Mouse (Mus musculus) CH12.LX (cell line): ENCODE data around the gene Rab5if. TPM values are rescaled to one million over a fixed set of nuclear protein-coding genes. Genes with fewer than 3 reads are reported as not detected.

Experiments used
- DNase-seq: peaks from one replicate; pipeline ENCODE4 v3.0.0-alpha.2; 2013; ENCODE audit errors: extremely low read depth
- H3K27ac ChIP-seq: 2 replicates; pipeline ENCODE4 v1.5.1; 2012; ENCODE audit warnings: low read depth, mild to moderate bottlenecking, control low read depth, moderate library complexity; ENCODE audit not compliant: insufficient read depth
- H3K27me3 ChIP-seq: replicated peaks from 2 replicates; pipeline ENCODE3; 2012; ENCODE audit warnings: inconsistent platforms
- H3K36me3 ChIP-seq, 2 experiments: replicated peaks in 1 of 2; 2 replicates each; pipeline versions ENCODE3 to v1.6.1; 2012; ENCODE audit warnings: inconsistent platforms in 1 of 2, low read length in 1 of 2, mild to moderate bottlenecking in 1 of 2, mixed read lengths in 1 of 2, moderate library complexity in 1 of 2; ENCODE audit not compliant: control insufficient read depth in 1 of 2, insufficient read depth in 1 of 2
- H3K4me1 ChIP-seq, 2 experiments: 2 replicates each; pipeline ENCODE4 v1.6.1; 2012; ENCODE audit warnings: inconsistent platforms in 1 of 2, moderate library complexity in 1 of 2; ENCODE audit not compliant: insufficient read depth in 2 of 2, control insufficient read depth in 1 of 2
- H3K4me2 ChIP-seq: 2 replicates; pipeline ENCODE4 v1.6.1; 2012; ENCODE audit warnings: low read depth, mild to moderate bottlenecking, control low read depth; ENCODE audit not compliant: poor library complexity, insufficient read depth, severe bottlenecking
- H3K4me3 ChIP-seq, 3 experiments: fragments of 150-350 bp in 1 of 3; sonication (generic) in 1 of 3; replicated peaks in 1 of 3; 2 replicates each; pipeline versions ENCODE3 to v1.5.1; 2011 to 2012; ENCODE audit warnings: low read depth in 2 of 3, low read length in 2 of 3, mild to moderate bottlenecking in 2 of 3, moderate library complexity in 2 of 3, control low read depth in 1 of 3, improper control_type of control experiment in 1 of 3, inconsistent platforms in 1 of 3, mixed read lengths in 1 of 3; ENCODE audit not compliant: poor library complexity in 1 of 3
- H3K79me2 ChIP-seq: replicated peaks from 2 replicates; pipeline ENCODE4 v1.6.1; 2012; ENCODE audit warnings: mild to moderate bottlenecking, moderate library complexity; ENCODE audit not compliant: control insufficient read depth, poor library complexity, insufficient read depth, severe bottlenecking; ENCODE audit errors: extremely low read depth
- H3K9ac ChIP-seq: 2 replicates; pipeline ENCODE4 v1.6.1; 2012; ENCODE audit warnings: low read depth, mild to moderate bottlenecking, control low read depth, moderate library complexity; ENCODE audit not compliant: insufficient read depth
- H3K9me3 ChIP-seq: replicated peaks from 2 replicates; pipeline ENCODE3; 2012; ENCODE audit warnings: low read length, inconsistent platforms, mixed read lengths
- BHLHE40 ChIP-seq: IDR thresholded peaks from 2 replicates; pipeline ENCODE4 v1.6.1; 2011; ENCODE audit warnings: mild to moderate bottlenecking, low read depth, low read length, improper control_type of control experiment
- CHD1 ChIP-seq: IDR thresholded peaks from 2 replicates; pipeline ENCODE4 v1.6.1; 2012; ENCODE audit warnings: low read depth, low read length, improper control_type of control experiment, inconsistent platforms
- CHD2 ChIP-seq: IDR thresholded peaks from 2 replicates; pipeline ENCODE4 v1.6.1; 2011; ENCODE audit warnings: low read length, improper control_type of control experiment
- CTCF ChIP-seq, 2 experiments: IDR thresholded peaks in 1 of 2; conservative IDR thresholded peaks in 1 of 2; 2 replicates each; pipeline ENCODE4 v1.5.1; 2011 to 2012; ENCODE audit warnings: low read depth in 2 of 2, low read length in 2 of 2, improper control_type of control experiment in 1 of 2, inconsistent platforms in 1 of 2, mild to moderate bottlenecking in 1 of 2, moderate library complexity in 1 of 2
- E2F4 ChIP-seq: IDR thresholded peaks from 2 replicates; pipeline ENCODE4 v1.6.1; 2011; ENCODE audit warnings: low read depth, low read length, improper control_type of control experiment; ENCODE audit not compliant: insufficient replicate concordance
- ELF1 ChIP-seq: IDR thresholded peaks from 2 replicates; pipeline ENCODE4 v1.6.1; 2014; ENCODE audit warnings: low read depth, mild to moderate bottlenecking, inconsistent platforms, low read length, improper control_type of control experiment
- EP300 ChIP-seq: IDR thresholded peaks from 2 replicates; pipeline ENCODE4 v1.6.1; 2011; ENCODE audit warnings: low read length, improper control_type of control experiment
- ETS1 ChIP-seq: conservative IDR thresholded peaks from 2 replicates; pipeline ENCODE4 v1.6.1; 2012; ENCODE audit warnings: low read depth, mild to moderate bottlenecking, inconsistent platforms, low read length, improper control_type of control experiment, moderate library complexity
- GABPA ChIP-seq: IDR thresholded peaks from 2 replicates; pipeline ENCODE4 v1.6.1; 2012; ENCODE audit warnings: low read depth, low read length, improper control_type of control experiment, inconsistent platforms; ENCODE audit not compliant: insufficient replicate concordance
- HCFC1 ChIP-seq: IDR thresholded peaks from 2 replicates; pipeline ENCODE4 v1.6.1; 2012; ENCODE audit warnings: low read depth, mild to moderate bottlenecking, inconsistent platforms, low read length, improper control_type of control experiment
- IRF4 ChIP-seq: IDR thresholded peaks from 2 replicates; pipeline ENCODE4 v1.6.1; 2014; ENCODE audit warnings: low read depth, mild to moderate bottlenecking, inconsistent platforms, low read length, improper control_type of control experiment
- JUN ChIP-seq: IDR thresholded peaks from 2 replicates; pipeline ENCODE4 v1.6.1; 2011; ENCODE audit warnings: low read depth, mild to moderate bottlenecking, low read length, improper control_type of control experiment, moderate library complexity; ENCODE audit not compliant: insufficient read depth
- JUND ChIP-seq: conservative IDR thresholded peaks from 2 replicates; pipeline ENCODE4 v1.6.1; 2011; ENCODE audit warnings: low read depth, low read length, improper control_type of control experiment
- KAT2A ChIP-seq: IDR thresholded peaks from 2 replicates; pipeline ENCODE4 v1.6.1; 2012; ENCODE audit warnings: low read length, improper control_type of control experiment, inconsistent platforms; ENCODE audit not compliant: insufficient replicate concordance
- MAFK ChIP-seq: IDR thresholded peaks from 2 replicates; pipeline ENCODE4 v1.6.1; 2011; ENCODE audit warnings: low read length, improper control_type of control experiment; ENCODE audit not compliant: insufficient replicate concordance
- MAX ChIP-seq: IDR thresholded peaks from 2 replicates; pipeline ENCODE4 v1.6.1; 2011; ENCODE audit warnings: low read length, improper control_type of control experiment
- MAZ ChIP-seq: IDR thresholded peaks from 2 replicates; pipeline ENCODE4 v1.6.1; 2012; ENCODE audit warnings: low read depth, mild to moderate bottlenecking, inconsistent platforms, low read length, improper control_type of control experiment, moderate library complexity
- MEF2A ChIP-seq: IDR thresholded peaks from 2 replicates; pipeline ENCODE4 v1.6.1; 2014; ENCODE audit warnings: low read depth, mild to moderate bottlenecking, inconsistent platforms, low read length, improper control_type of control experiment, borderline replicate concordance
- MXI1 ChIP-seq: IDR thresholded peaks from 2 replicates; pipeline ENCODE4 v1.6.1; 2011; ENCODE audit warnings: mild to moderate bottlenecking, low read depth, low read length, improper control_type of control experiment
- MYC ChIP-seq: IDR thresholded peaks from 2 replicates; pipeline ENCODE4 v1.6.1; 2011; ENCODE audit warnings: low read depth, mild to moderate bottlenecking, improper control_type of control experiment, low read length
- NELFE ChIP-seq: IDR thresholded peaks from 2 replicates; pipeline ENCODE4 v1.6.1; 2011; ENCODE audit warnings: low read depth, low read length, improper control_type of control experiment
- NRF1 ChIP-seq: IDR thresholded peaks from 2 replicates; pipeline ENCODE4 v1.6.1; 2014; ENCODE audit warnings: low read depth, mild to moderate bottlenecking, inconsistent platforms, low read length, improper control_type of control experiment, moderate library complexity
- PAX5 ChIP-seq: IDR thresholded peaks from 2 replicates; pipeline ENCODE4 v1.6.1; 2012; ENCODE audit warnings: low read length, inconsistent platforms, mixed read lengths
- POLR2A ChIP-seq: IDR thresholded peaks from 2 replicates; pipeline ENCODE4 v1.6.1; 2011; ENCODE audit warnings: low read depth, mild to moderate bottlenecking, improper control_type of control experiment, low read length
- POLR2AphosphoS2 ChIP-seq: IDR thresholded peaks from 2 replicates; pipeline ENCODE4 v1.6.1; 2011; ENCODE audit warnings: low read depth, low read length, improper control_type of control experiment
- RAD21 ChIP-seq: IDR thresholded peaks from 2 replicates; pipeline ENCODE4 v1.6.1; 2011; ENCODE audit warnings: low read depth, mild to moderate bottlenecking, low read length, improper control_type of control experiment, moderate library complexity
- RCOR1 ChIP-seq: conservative IDR thresholded peaks from 2 replicates; pipeline ENCODE4 v1.6.1; 2012; ENCODE audit warnings: low read depth, mild to moderate bottlenecking, inconsistent platforms, low read length, improper control_type of control experiment
- SIN3A ChIP-seq: IDR thresholded peaks from 2 replicates; pipeline ENCODE4 v1.6.1; 2012; ENCODE audit warnings: low read length, improper control_type of control experiment, inconsistent platforms
- SMC3 ChIP-seq: IDR thresholded peaks from 2 replicates; pipeline ENCODE4 v1.6.1; 2011; ENCODE audit warnings: low read depth, low read length, improper control_type of control experiment
- TBP ChIP-seq: conservative IDR thresholded peaks from 2 replicates; pipeline ENCODE4 v1.6.1; 2011; ENCODE audit warnings: low read depth, low read length, improper control_type of control experiment
- TCF12 ChIP-seq: IDR thresholded peaks from 2 replicates; pipeline ENCODE4 v1.6.1; 2014; ENCODE audit warnings: low read depth, mild to moderate bottlenecking, inconsistent platforms, low read length, improper control_type of control experiment
- UBTF ChIP-seq: IDR thresholded peaks from 2 replicates; pipeline ENCODE4 v1.6.1; 2012; ENCODE audit warnings: low read depth, mild to moderate bottlenecking, inconsistent platforms, low read length, improper control_type of control experiment, moderate library complexity
- USF1 ChIP-seq: IDR thresholded peaks from 2 replicates; pipeline ENCODE4 v1.6.1; 2014; ENCODE audit warnings: low read depth, mild to moderate bottlenecking, inconsistent platforms, low read length, improper control_type of control experiment
- USF2 ChIP-seq: conservative IDR thresholded peaks from 2 replicates; pipeline ENCODE4 v1.6.1; 2011; ENCODE audit warnings: low read depth, low read length, improper control_type of control experiment
- ZC3H11A ChIP-seq: IDR thresholded peaks from 2 replicates; pipeline ENCODE4 v1.6.1; 2012; ENCODE audit warnings: low read depth, mild to moderate bottlenecking, inconsistent platforms, low read length, improper control_type of control experiment
- ZKSCAN1 ChIP-seq: IDR thresholded peaks from 2 replicates; pipeline ENCODE4 v1.6.1; 2012; ENCODE audit warnings: low read depth, inconsistent platforms, low read length, improper control_type of control experiment, borderline replicate concordance
- ZMIZ1 ChIP-seq: IDR thresholded peaks from 2 replicates; pipeline ENCODE4 v1.6.1; 2012; ENCODE audit warnings: low read depth, mild to moderate bottlenecking, inconsistent platforms, low read length, improper control_type of control experiment
- ZNF384 ChIP-seq: IDR thresholded peaks from 2 replicates; pipeline ENCODE4 v1.6.1; 2012; ENCODE audit warnings: low read depth, low read length, improper control_type of control experiment, inconsistent platforms
- dilution Hi-C: fragments of 300-500 bp; cut with MboI; formaldehyde crosslinking; loops from 2 replicates; pipeline ENCODE4 v1.14.3; 2020; ENCODE audit warnings: low sequenced_read_pairs; ENCODE audit not compliant: extremely low pct_unique_long_range_greater_than_20kb, extremely low pct_ligation_motif_present
- in situ Hi-C: fragments of 300-500 bp; cut with MboI; formaldehyde crosslinking; loops from 3 replicates; pipeline ENCODE4 v1.14.3; 2019; ENCODE audit warnings: low sequenced_read_pairs, low pct_ligation_motif_present, low pct_unique_long_range_greater_than_20kb, mixed read lengths
- polyA plus RNA-seq: library from polyadenylated mRNA; unstranded; fragments of >175 nt; gene quantifications from 2 replicates; pipeline ENCODE4 v1.2.1, GENCODE M21; 2012; ENCODE audit warnings: low read depth; ENCODE audit not compliant: insufficient read length
- total RNA-seq, 2 experiments: library from RNA; depleted of rRNA; stranded (reverse); fragments of 300-350 nt in 1 of 2; fragments of >200 nt in 1 of 2; gene quantifications; 2 replicates each; pipeline ENCODE4 v1.2.3; 2012 to 2014

The Rab5if gene
- total and polyA plus RNA-seq, 3 experiments: 111 to 205 (median 186) TPM

DNA sequence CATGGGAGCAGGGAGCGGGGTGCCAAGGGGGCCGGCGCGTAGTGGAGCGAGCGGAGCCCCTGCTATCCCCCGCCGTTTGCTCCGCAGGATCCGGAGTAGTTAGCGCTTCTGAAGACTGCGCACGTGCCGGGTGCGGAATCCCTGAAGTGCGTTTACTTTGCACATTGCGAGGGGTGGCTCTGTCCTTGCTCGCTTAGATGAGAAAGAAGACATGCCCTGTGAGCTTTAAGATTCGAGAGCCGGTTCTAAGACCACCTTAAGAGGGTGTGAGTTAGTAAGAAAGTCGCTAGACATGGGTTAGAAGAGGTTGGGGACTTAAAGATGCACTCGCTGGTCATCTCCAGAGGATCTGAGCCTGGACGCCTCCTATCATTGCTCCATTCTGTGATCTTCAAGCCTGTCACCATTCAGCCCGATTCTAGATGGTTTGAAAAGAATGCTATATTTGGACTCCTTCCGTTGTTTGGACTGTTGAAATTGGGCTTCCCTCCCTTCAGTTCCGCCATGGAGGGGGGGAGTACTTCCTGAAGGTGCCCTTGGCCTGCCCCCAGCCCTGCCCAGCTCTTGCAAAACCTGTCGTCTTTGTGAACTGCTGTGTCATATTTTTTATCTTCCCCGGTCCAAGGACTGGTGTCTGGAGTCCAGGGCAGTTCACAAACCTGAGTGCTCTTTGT lies 696 bp downstream of the Rab5if start:
- peaks cover 47% of the 10 kb centered on the region for H3K79me2 ChIP-seq
- H3K36me3 ChIP-seq: peaks cover 19 to 44% of the 10 kb centered on the region in 2 experiments
- no peaks in the 10 kb centered on the region for H3K27me3 ChIP-seq
- in situ Hi-C loops: no loop called here
- peaks cover 3 to 35% of the 10 kb centered on the region in 2 experiments; a peak in 3 of 4 replicates for H3K4me1 ChIP-seq
- TF ChIP-seq MXI1: no peak
- no peak for TF ChIP-seq CHD2
- no peak for TF ChIP-seq USF1
- TF ChIP-seq USF2: no peak
- TF ChIP-seq GABPA: no peak
- TF ChIP-seq BHLHE40: peak; percentile 56
- no peak for TF ChIP-seq POLR2AphosphoS2
- no peak for TF ChIP-seq CTCF (conservative IDR thresholded peaks at IDR 0.05 in 1 of 2, IDR thresholded peaks at IDR 0.05 in 1 of 2; ENCODE audit: low read depth in 2 of 2, low read length in 2 of 2)
- TF ChIP-seq ZKSCAN1: no peak
- TF ChIP-seq KAT2A: 0 out of 2 replicates have a peak, but pooled peaks have one; percentile 12
- TF ChIP-seq TBP: no peak
- TF ChIP-seq NRF1: no peak
- peak; percentile 61; the same call in 1 of the 2 replicates for TF ChIP-seq ELF1
- no peak for TF ChIP-seq UBTF
- TF ChIP-seq RAD21: no peak
- no peak for TF ChIP-seq HCFC1
- TF ChIP-seq JUN: no peak
- TF ChIP-seq E2F4: no peak
- TF ChIP-seq MAZ: peak; percentile 34; the same call in 1 of the 2 replicates
- no peak for TF ChIP-seq MYC
- no peak for TF ChIP-seq EP300
- no peak for TF ChIP-seq CHD1
- 0 out of 2 replicates have a peak, but pooled peaks have one; percentile 36 for TF ChIP-seq ZMIZ1
- no peak for TF ChIP-seq MAX
- TF ChIP-seq SMC3: no peak
- TF ChIP-seq JUND: no peak
- no peak for TF ChIP-seq RCOR1
- TF ChIP-seq MAFK: no peak
- no peak for TF ChIP-seq NELFE
- TF ChIP-seq MEF2A: no peak
- no peak for TF ChIP-seq ETS1
- no peak for TF ChIP-seq PAX5
- no peak for TF ChIP-seq TCF12
- TF ChIP-seq IRF4: no peak
- TF ChIP-seq SIN3A: peak; percentile 73; the same call in 1 of the 2 replicates
- TF ChIP-seq POLR2A: no peak
- no peak for TF ChIP-seq ZNF384
- no peak for TF ChIP-seq ZC3H11A
- dilution Hi-C loops: no loop called here
- H3K9me3 ChIP-seq: no peaks in the 10 kb centered on the region
- H3K4me3 ChIP-seq: peak overlapping the region; percentile 94 to 100 (median 100)
- peak overlapping the region; percentile 80 for H3K9ac ChIP-seq
- H3K4me2 ChIP-seq: peak overlapping the region; percentile 82
- DNase-seq: peak; percentile 57
- H3K27ac ChIP-seq: peak overlapping the region; percentile 42
